Mouse (Mus musculus): ENCODE measurements at regions not wholly inside any gene's neighbourhood (a gene's known extent, or its start where the extent isn't known, plus 50 kb on each side); places are given as distances from the start of the nearest gene placed in this dataset.

GRCm38 (mm10) chr3:140205914-140206313 lies 1000.4 kb downstream of the Stpg2 start:
- H3K36me3 ChIP-seq (replicated peaks): no peaks in the 10 kb centered on the region
- no peak overlapping the region for H3K27ac ChIP-seq
- no peak for DNase-seq (ENCODE audit: extremely low spot score, low spot score)
- H3K4me3 ChIP-seq: no peak overlapping the region
- H3K9me3 ChIP-seq: no peaks in the 10 kb centered on the region
- no peaks in the 10 kb centered on the region for H3K27me3 ChIP-seq (ENCODE audit: poor library complexity, severe bottlenecking)
- no peaks in the 10 kb centered on the region for H3K4me1 ChIP-seq

GRCm38 (mm10) chr3:140221478-140221877 lies 990.7 kb downstream of the Pdha2 start:
- no peak for DNase-seq (ENCODE audit: extremely low spot score, low spot score)
- 91% methylated on average over 3 of the region's 3 CpGs for WGBS
- H3K9me3 ChIP-seq: no peaks in the 10 kb centered on the region
- no peaks in the 10 kb centered on the region for H3K4me1 ChIP-seq
- H3K27me3 ChIP-seq (ENCODE audit: poor library complexity, severe bottlenecking): no peaks in the 10 kb centered on the region
- no peak overlapping the region for H3K27ac ChIP-seq
- no peaks in the 10 kb centered on the region for H3K36me3 ChIP-seq (replicated peaks)
- H3K4me3 ChIP-seq: no peak overlapping the region

DNA sequence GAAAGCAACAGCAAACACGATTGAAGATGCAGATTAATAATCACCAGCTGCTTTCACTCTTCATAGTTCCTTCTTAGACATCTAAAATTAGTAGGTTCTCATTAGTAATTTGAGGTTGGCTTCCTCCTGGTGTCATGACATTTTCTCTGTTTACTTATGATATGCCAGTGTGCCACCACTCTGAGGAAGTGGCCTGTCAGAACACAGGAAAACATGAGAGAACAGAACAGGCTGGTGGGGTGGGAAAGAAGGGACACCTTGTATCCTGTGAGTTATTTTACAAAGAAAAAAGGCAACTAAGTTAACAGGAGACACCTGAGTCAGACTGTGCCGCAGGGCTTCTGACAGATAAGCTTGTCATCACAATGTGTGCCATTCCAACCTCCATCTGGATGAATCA lies 981.4 kb downstream of the Pdha2 start:
- Histone ChIP-seq H3K36me3 (replicated peaks) (no peaks in the 10 kb centered on the region), H3K27ac (no peak overlapping the region), H3K4me1 (no peaks in the 10 kb centered on the region), H3K4me3 (no peak overlapping the region), H3K9me3 (no peaks in the 10 kb centered on the region), H3K27me3 (ENCODE audit: poor library complexity, severe bottlenecking) (no peaks in the 10 kb centered on the region)
- DNase-seq (ENCODE audit: extremely low spot score, low spot score): no peak
- WGBS: 90% methylated on average over 2 of the region's 2 CpGs

DNA sequence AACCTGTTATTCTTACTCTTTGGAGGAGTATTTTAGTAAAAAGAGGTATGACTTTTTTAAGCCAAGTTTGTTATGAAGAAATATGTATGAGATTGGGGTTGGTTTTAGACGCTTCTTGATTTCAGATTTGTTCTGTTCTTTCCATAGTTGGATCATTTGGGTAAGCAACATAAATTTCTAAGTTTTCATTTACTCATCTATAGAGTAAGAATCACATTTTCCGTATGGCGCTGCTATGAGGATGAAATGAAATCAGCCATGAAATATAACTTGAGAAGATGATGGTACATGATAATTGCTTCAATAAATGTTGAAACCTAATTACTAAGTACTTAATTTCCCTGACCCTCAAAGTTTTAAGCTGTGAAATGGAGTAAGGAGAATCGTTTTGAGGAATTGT lies 979.0 kb downstream of the Pdha2 start:
- WGBS: 91% methylated on average over 4 of the region's 4 CpGs
- H3K9me3 ChIP-seq: no peaks in the 10 kb centered on the region
- DNase-seq (ENCODE audit: extremely low spot score, low spot score): no peak
- H3K4me1 ChIP-seq: no peaks in the 10 kb centered on the region
- H3K27ac ChIP-seq: no peak overlapping the region
- no peaks in the 10 kb centered on the region for H3K27me3 ChIP-seq (ENCODE audit: poor library complexity, severe bottlenecking)
- no peak overlapping the region for H3K4me3 ChIP-seq
- no peaks in the 10 kb centered on the region for H3K36me3 ChIP-seq (replicated peaks)

GRCm38 (mm10) chr3:140233809-140234208 lies 978.3 kb downstream of the Pdha2 start:
- H3K9me3 ChIP-seq: no peaks in the 10 kb centered on the region
- no peaks in the 10 kb centered on the region for H3K4me1 ChIP-seq
- DNase-seq (ENCODE audit: extremely low spot score, low spot score): no peak
- H3K27ac ChIP-seq: no peak overlapping the region
- H3K4me3 ChIP-seq: no peak overlapping the region
- WGBS: 86% methylated on average over 2 of the region's 2 CpGs
- H3K27me3 ChIP-seq (ENCODE audit: poor library complexity, severe bottlenecking): no peaks in the 10 kb centered on the region
- H3K36me3 ChIP-seq (replicated peaks): no peaks in the 10 kb centered on the region

GRCm38 (mm10) chr3:140239276-140239675 lies 972.9 kb downstream of the Pdha2 start:
- Histone ChIP-seq H3K4me1 (no peaks in the 10 kb centered on the region), H3K27ac (no peak overlapping the region), H3K4me3 (no peak overlapping the region), H3K36me3 (replicated peaks) (no peaks in the 10 kb centered on the region), H3K27me3 (ENCODE audit: poor library complexity, severe bottlenecking) (no peaks in the 10 kb centered on the region), H3K9me3 (no peaks in the 10 kb centered on the region)
- no peak for DNase-seq (ENCODE audit: extremely low spot score, low spot score)
- 86% methylated on average over 1 of the region's 1 CpGs for WGBS

Small RNAs in the stretch of these regions (microRNA-seq; reads per million reads assigned to microRNA genes)
- 3.3 reads per million, percentile 5 among the genes with 10 or more reads in this experiment for gene Mir7j

All from forebrain, embryonic 10.5 days (tissue).